Mouse (Mus musculus) lung, embryonic 15.5 days (tissue): Measurements from ENCODE around the gene Snrpa1. TPM values are rescaled to one million over a fixed set of nuclear protein-coding genes. Genes with fewer than 3 reads are reported as not detected.

Source experiments
- ATAC-seq: fragments of 200-750 bp; cut with Nextera tagmentation; 2 replicates; pipeline ENCODE4 v1.8.0; 2017; ENCODE audit warnings: moderate number of reproducible peaks, borderline replicate concordance; ENCODE audit not compliant: low FRiP score, low TSS enrichment; ENCODE audit errors: extremely low read depth
- H3K27ac ChIP-seq: fragments of 300-500 bp; sonication (generic); 2 replicates; pipeline ENCODE4 v1.5.1; 2015; ENCODE audit warnings: moderate library complexity, mild to moderate bottlenecking, inconsistent platforms
- H3K27me3 ChIP-seq: fragments of 300-500 bp; sonication (generic); 2 replicates; pipeline ENCODE4 v1.6.1; 2015; ENCODE audit warnings: inconsistent platforms
- H3K36me3 ChIP-seq: fragments of 300-500 bp; sonication (generic); 2 replicates; pipeline ENCODE4 v1.6.1; 2015; ENCODE audit warnings: inconsistent platforms
- H3K4me1 ChIP-seq: fragments of 300-500 bp; sonication (generic); 2 replicates; pipeline ENCODE4 v1.6.1; 2015; ENCODE audit warnings: inconsistent platforms
- H3K4me2 ChIP-seq: fragments of 300-500 bp; sonication (generic); 2 replicates; pipeline ENCODE4 v1.6.1; 2015; ENCODE audit warnings: inconsistent platforms, mild to moderate bottlenecking, moderate library complexity
- H3K4me3 ChIP-seq: fragments of 300-500 bp; sonication (generic); 2 replicates; pipeline ENCODE4 v1.5.1; 2015; ENCODE audit warnings: mild to moderate bottlenecking, inconsistent platforms
- H3K9ac ChIP-seq: fragments of 300-500 bp; sonication (generic); 2 replicates; pipeline ENCODE4 v1.6.1; 2015; ENCODE audit warnings: inconsistent platforms
- H3K9me3 ChIP-seq: fragments of 300-500 bp; sonication (generic); 2 replicates; pipeline ENCODE4 v1.6.1; 2016; ENCODE audit warnings: inconsistent platforms
- WGBS: fragments of 180-500 bp; shearing (Covaris S2); methylation state at CpG from one replicate; pipeline ENCODE4 v1.1.7; 2015; 5-methylcytosine and 5-hydroxymethylcytosine counted together
- polyA plus RNA-seq: library from polyadenylated mRNA; unstranded; fragments of >200 nt; fragmentation: Nextera tagmentation; extraction: Ambion mirVana; gene quantifications from 2 replicates; pipeline ENCODE4 v1.2.1, GENCODE M21; 2015

Snrpa1 gene
- 177 and 181 TPM in 2 replicates for polyA plus RNA-seq

DNA sequence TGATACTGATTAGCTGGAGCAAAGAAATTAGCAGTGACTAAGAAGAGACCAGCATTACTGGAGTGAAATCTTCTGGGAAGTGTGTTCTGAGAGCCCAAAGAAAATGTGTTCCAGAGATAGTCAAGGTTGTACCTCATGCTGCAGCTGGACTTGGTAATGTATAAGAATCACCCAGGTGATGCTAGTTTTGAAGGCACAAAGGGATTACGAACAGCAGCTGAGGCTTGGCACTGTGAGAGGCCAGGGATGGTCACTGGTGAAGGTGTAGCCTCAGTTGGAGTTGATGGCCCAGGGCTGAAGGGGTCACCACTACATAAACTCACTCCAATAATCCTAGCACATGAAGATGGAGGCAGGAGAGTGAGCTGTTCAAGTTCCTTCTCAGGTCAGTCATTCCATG is at the start of gene Snrpa1:
Gene Snrpa1, plus strand, starts transcription at position 301 of the 400 bp plus-strand sequence.
- Histone ChIP-seq H3K4me1 (peaks cover 12% of the 10 kb centered on the region), H3K36me3 (peaks cover 15% of the 10 kb centered on the region), H3K27ac (no peak within 1 kb of the TSS), H3K4me3 (peak within 1 kb of the TSS; percentile 99), H3K4me2 (peak within 1 kb of the TSS; percentile 78), H3K27me3 (no peaks in the 10 kb centered on the region), H3K9me3 (no peaks in the 10 kb centered on the region), H3K9ac (no peak within 1 kb of the TSS)
- 81% methylated on average over 1 of the region's 1 CpGs for WGBS
- no peak for ATAC-seq

DNA sequence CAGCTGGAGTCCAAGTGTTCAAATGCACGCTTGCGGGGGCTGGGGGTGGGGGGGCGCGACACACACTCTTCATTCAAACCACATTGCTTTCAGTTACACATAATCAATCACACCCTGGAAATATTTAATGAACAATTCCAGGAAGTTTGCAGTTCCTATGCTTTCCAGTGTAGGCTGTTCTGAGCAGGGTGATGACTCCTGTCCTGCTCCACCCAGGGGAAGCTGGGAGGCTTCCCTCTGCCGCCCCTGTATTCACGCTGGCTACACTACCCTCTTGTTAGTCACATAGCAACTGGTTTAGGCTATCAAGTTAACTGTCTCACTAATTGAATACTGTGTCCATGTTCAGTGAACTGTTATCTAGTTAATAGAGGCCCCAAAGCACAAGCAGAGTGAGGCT is 48.3 kb upstream of the Snrpa1 start:
- no peak for ATAC-seq
- 49% methylated on average over 6 of the region's 6 CpGs for WGBS
- no peak overlapping the region for H3K4me2 ChIP-seq
- H3K27me3 ChIP-seq: no peaks in the 10 kb centered on the region
- no peak overlapping the region for H3K9ac ChIP-seq
- no peaks in the 10 kb centered on the region for H3K9me3 ChIP-seq
- no peaks in the 10 kb centered on the region for H3K36me3 ChIP-seq
- H3K4me1 ChIP-seq: no peaks in the 10 kb centered on the region
- H3K27ac ChIP-seq: no peak overlapping the region
- no peak overlapping the region for H3K4me3 ChIP-seq

DNA sequence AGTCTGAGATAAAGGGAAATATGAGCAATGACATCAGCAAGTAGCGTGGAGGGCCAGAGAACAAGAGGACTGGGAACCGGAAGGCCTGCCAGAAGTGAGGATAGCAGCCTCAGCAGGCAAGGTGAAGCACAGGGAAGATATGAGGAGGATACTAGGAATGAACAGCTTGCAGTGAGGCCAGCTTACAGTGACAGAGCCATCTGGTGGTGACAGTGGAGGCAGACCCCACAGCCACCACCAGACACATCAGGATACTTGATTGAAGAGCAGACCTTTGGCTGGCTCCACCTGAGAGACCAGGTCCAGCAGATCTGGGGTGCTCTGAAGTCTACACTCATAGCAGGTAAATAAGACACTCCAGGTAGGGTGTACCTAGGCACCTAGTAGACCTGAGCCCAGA is 31.1 kb upstream of the Snrpa1 start:
- Histone ChIP-seq H3K27me3 (no peaks in the 10 kb centered on the region), H3K36me3 (no peaks in the 10 kb centered on the region), H3K4me1 (no peaks in the 10 kb centered on the region), H3K4me3 (no peak overlapping the region), H3K9me3 (no peaks in the 10 kb centered on the region), H3K27ac (no peak overlapping the region), H3K4me2 (no peak overlapping the region), H3K9ac (no peak overlapping the region)
- no peak for ATAC-seq
- WGBS: 74% methylated on average over 2 of the region's 2 CpGs

DNA sequence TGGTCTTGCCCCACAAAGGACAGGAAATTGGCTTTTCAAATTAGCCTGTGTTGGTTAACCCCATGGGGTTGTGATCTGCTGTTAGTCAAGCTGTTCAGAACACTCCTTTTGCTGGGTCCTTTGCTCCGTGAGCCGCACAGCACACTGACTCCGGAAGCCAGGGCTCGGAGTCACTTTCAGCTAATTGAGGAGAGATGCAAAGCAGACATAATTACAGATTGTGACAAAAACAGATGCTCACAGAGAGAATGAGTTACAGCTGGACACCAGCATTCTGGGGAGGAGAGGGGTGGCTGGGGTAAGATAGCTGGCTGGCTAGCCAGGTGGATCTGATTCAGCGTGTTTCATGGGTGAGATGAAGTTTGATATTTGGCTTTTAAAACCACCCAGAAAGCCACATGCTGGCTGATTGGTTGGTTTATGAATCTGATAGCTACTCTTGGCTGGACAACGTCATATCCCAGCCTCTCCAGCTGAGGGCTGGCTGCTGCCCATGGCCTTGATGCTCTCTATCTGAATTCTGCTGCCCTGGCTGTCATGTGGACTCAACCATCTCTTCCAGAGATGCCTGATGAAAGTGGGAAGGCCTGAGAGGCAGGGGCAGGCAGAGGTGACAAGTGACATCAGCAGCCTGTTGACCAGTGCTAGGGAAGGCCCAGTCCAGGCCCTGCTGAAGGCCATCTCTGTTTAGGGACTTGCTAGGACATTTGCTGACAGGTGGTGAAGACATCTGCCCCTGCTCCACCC is 29.9 kb upstream of the Snrpa1 start:
- H3K4me3 ChIP-seq: no peak overlapping the region
- no peaks in the 10 kb centered on the region for H3K27me3 ChIP-seq
- no peaks in the 10 kb centered on the region for H3K36me3 ChIP-seq
- no peaks in the 10 kb centered on the region for H3K4me1 ChIP-seq
- H3K9ac ChIP-seq: no peak overlapping the region
- H3K4me2 ChIP-seq: no peak overlapping the region
- H3K9me3 ChIP-seq: no peaks in the 10 kb centered on the region
- peak; percentile 49; the same call in 1 of the 2 replicates for ATAC-seq
- WGBS: 60% methylated on average over 6 of the region's 6 CpGs
- H3K27ac ChIP-seq: no peak overlapping the region

DNA sequence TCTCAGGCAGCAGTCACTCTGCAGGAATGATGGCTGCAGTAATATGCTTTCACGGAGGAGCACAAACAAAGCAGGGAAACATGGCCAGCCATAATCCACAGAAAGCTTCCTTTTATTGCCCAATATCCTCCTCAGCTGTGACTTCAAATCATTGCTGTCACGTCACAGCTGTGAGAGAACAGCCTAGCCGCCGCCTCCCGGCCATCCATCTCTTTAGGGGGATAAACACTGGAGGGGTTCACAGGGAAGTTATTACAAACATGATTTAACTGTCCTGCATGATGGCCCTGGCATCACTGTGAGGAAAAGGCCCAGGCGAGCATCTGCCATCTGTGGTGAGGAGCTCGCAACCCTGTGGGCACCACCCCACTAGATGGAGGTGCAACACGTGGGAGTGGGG is 22.0 kb upstream of the Snrpa1 start:
- Histone ChIP-seq H3K4me2 (no peak overlapping the region), H3K4me3 (no peak overlapping the region), H3K36me3 (no peaks in the 10 kb centered on the region), H3K27me3 (no peaks in the 10 kb centered on the region), H3K9me3 (no peaks in the 10 kb centered on the region), H3K9ac (no peak overlapping the region), H3K27ac (no peak overlapping the region), H3K4me1 (no peaks in the 10 kb centered on the region)
- 36% methylated on average over 8 of the region's 8 CpGs for WGBS
- ATAC-seq: no peak

- Histone ChIP-seq H3K4me3 (no peak overlapping the region), H3K27me3 (no peaks in the 10 kb centered on the region), H3K4me1 (no peaks in the 10 kb centered on the region), H3K4me2 (no peak overlapping the region), H3K9me3 (no peaks in the 10 kb centered on the region), H3K27ac (no peak overlapping the region), H3K36me3 (no peaks in the 10 kb centered on the region), H3K9ac (no peak overlapping the region)
- 71% methylated on average over 3 of the region's 3 CpGs for WGBS
- no peak for ATAC-seq
Measured at GRCm38 (mm10) chr7:66038261-66038660, 20.5 kb upstream of the Snrpa1 start.

DNA sequence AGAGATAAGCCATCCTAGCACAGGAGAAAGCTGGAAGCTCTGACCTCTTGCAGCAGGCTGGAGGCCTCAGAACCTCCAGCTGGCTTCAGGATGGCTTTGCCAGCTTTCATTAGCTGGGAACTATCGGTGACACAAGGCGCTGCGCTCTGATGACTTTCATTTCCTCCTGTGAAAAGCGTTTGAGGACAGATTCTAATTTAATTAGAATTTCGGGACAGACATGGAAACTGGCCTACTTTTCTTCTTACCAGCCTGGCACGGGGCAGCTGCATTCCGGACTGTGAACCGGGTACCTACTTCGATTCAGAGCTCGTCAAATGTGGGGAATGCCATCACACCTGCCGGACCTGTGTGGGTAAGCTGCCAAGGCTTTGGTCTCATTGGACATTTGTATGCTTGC is 20.1 kb upstream of the Snrpa1 start:
- Histone ChIP-seq H3K9ac (no peak overlapping the region), H3K4me1 (no peaks in the 10 kb centered on the region), H3K4me3 (no peak overlapping the region), H3K9me3 (no peaks in the 10 kb centered on the region), H3K4me2 (no peak overlapping the region), H3K27me3 (no peaks in the 10 kb centered on the region), H3K36me3 (no peaks in the 10 kb centered on the region), H3K27ac (no peak overlapping the region)
- 80% methylated on average over 11 of the region's 11 CpGs for WGBS
- no peak for ATAC-seq

GRCm38 (mm10) chr7:66040026-66040814 is 18.6 kb upstream of the Snrpa1 start:
- H3K4me3 ChIP-seq: no peak overlapping the region
- H3K9me3 ChIP-seq: no peaks in the 10 kb centered on the region
- H3K4me2 ChIP-seq: no peak overlapping the region
- no peaks in the 10 kb centered on the region for H3K4me1 ChIP-seq
- no peaks in the 10 kb centered on the region for H3K27me3 ChIP-seq
- H3K27ac ChIP-seq: no peak overlapping the region
- ATAC-seq: no peak
- H3K36me3 ChIP-seq: no peaks in the 10 kb centered on the region
- 76% methylated on average over 18 of the region's 18 CpGs for WGBS
- H3K9ac ChIP-seq: no peak overlapping the region

- Histone ChIP-seq H3K36me3 (no peaks in the 10 kb centered on the region), H3K27me3 (no peaks in the 10 kb centered on the region), H3K4me1 (no peaks in the 10 kb centered on the region), H3K9ac (no peak within 1 kb of the TSS), H3K4me3 (no peak within 1 kb of the TSS), H3K27ac (no peak within 1 kb of the TSS), H3K9me3 (no peaks in the 10 kb centered on the region), H3K4me2 (no peak within 1 kb of the TSS)
- ATAC-seq: no peak
- WGBS: 62% methylated on average over 10 of the region's 10 CpGs
Measured at GRCm38 (mm10) chr7:66043552-66044459, 15.0 kb upstream of the Snrpa1 start, which contains the start of gene Gm45213. Gene Gm45213, plus strand, starts transcription at chr7:66043602.

DNA sequence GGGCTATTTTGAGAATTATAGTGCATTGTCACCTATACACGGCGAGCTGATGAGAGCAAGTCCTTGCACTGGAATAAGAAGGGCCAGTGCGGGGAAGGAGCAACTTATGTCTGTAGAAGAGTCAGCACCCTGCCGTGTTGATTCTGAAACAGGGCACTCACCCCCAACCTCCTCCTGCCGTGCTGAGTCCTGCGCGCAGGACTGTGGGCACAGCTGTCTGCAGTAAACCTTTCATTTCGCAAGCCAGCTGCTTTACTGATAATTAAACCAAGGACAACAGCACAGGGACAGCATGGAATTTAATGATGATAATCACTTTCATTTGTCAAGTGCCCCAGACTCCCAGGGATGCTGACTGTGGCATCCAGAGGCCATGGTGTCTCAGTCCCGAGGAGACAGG is 14.2 kb upstream of the Snrpa1 start:
- no peaks in the 10 kb centered on the region for H3K9me3 ChIP-seq
- H3K36me3 ChIP-seq: no peaks in the 10 kb centered on the region
- no peak overlapping the region for H3K4me3 ChIP-seq
- no peak overlapping the region for H3K9ac ChIP-seq
- no peaks in the 10 kb centered on the region for H3K27me3 ChIP-seq
- 54% methylated on average over 9 of the region's 9 CpGs for WGBS
- no peak for ATAC-seq
- no peak overlapping the region for H3K4me2 ChIP-seq
- H3K4me1 ChIP-seq: no peaks in the 10 kb centered on the region
- H3K27ac ChIP-seq: no peak overlapping the region

GRCm38 (mm10) chr7:66046921-66047918 is 11.6 kb upstream of the Snrpa1 start:
- H3K9ac ChIP-seq: no peak overlapping the region
- no peak overlapping the region for H3K4me3 ChIP-seq
- WGBS: 51% methylated on average over 17 of the region's 17 CpGs
- ATAC-seq: peak; percentile 35; the same call in 1 of the 2 replicates
- no peaks in the 10 kb centered on the region for H3K4me1 ChIP-seq
- H3K9me3 ChIP-seq: no peaks in the 10 kb centered on the region
- H3K27me3 ChIP-seq: no peaks in the 10 kb centered on the region
- H3K27ac ChIP-seq: no peak overlapping the region
- no peaks in the 10 kb centered on the region for H3K36me3 ChIP-seq
- no peak overlapping the region for H3K4me2 ChIP-seq
